Mouse (Mus musculus): Measurements from ENCODE around the gene Bcl2l12.

GRCm38 (mm10) chr7:45007846-45008245 is 9.3 kb upstream of the Bcl2l12 start:
- no peak for TF ChIP-seq POLR2A (IDR thresholded peaks at IDR 0.05; ENCODE audit: borderline replicate concordance, insufficient read depth, low read length)
- no peak for TF ChIP-seq CTCF (IDR thresholded peaks at IDR 0.05; ENCODE audit: borderline replicate concordance, insufficient read depth, low read depth, low read length)

All from cerebellum, adult 2 months (tissue).